Mouse (Mus musculus): ENCODE measurements at regions not wholly inside any gene's neighbourhood (a gene's known extent, or its start where the extent isn't known, plus 50 kb on each side); places are given as distances from the start of the nearest gene placed in this dataset.

GRCm38 (mm10) chr5:102417642-102418041, 63.5 kb upstream of the Arhgap24 start:
- Histone ChIP-seq H3K4me1 (replicated peaks; ENCODE audit: control insufficient read depth, insufficient read depth, low read length) (no peaks in the 10 kb centered on the region), H3K27me3 (ENCODE audit: control insufficient read depth, insufficient read depth, low read length) (no peaks in the 10 kb centered on the region), H3K4me3 (ENCODE audit: control insufficient read depth, insufficient read depth, low read length) (no peak overlapping the region), H3K27ac (ENCODE audit: control insufficient read depth, insufficient read depth, low read length) (no peak overlapping the region), H3K36me3 (ENCODE audit: control insufficient read depth, insufficient read depth, low read length) (no peaks in the 10 kb centered on the region)
- TF ChIP-seq POLR2A (IDR thresholded peaks at IDR 0.05; ENCODE audit: control insufficient read depth, extremely low read depth, insufficient read depth, low read length, poor library complexity), result no peak
- 85% methylated on average over 5 of the region's 5 CpGs for WGBS
- DNase-seq, result no peak

- peak; percentile 31 for DNase-seq
- no peak for TF ChIP-seq CTCF (IDR thresholded peaks at IDR 0.05; ENCODE audit: borderline replicate concordance, control insufficient read depth, extremely low read depth, insufficient read depth, low read length, poor library complexity)
- no peak for TF ChIP-seq POLR2A (IDR thresholded peaks at IDR 0.05; ENCODE audit: control insufficient read depth, extremely low read depth, insufficient read depth, low read length, poor library complexity)
- Histone ChIP-seq H3K4me3 (ENCODE audit: control insufficient read depth, insufficient read depth, low read length) (no peak overlapping the region), H3K27me3 (ENCODE audit: control insufficient read depth, insufficient read depth, low read length) (no peaks in the 10 kb centered on the region), H3K36me3 (ENCODE audit: control insufficient read depth, insufficient read depth, low read length) (no peaks in the 10 kb centered on the region), H3K27ac (ENCODE audit: control insufficient read depth, insufficient read depth, low read length) (no peak overlapping the region), H3K4me1 (replicated peaks; ENCODE audit: control insufficient read depth, insufficient read depth, low read length) (no peaks in the 10 kb centered on the region)
- 47% methylated on average over 1 of the region's 1 CpGs for WGBS
Observed at GRCm38 (mm10) chr5:102419089-102419488, 62.1 kb upstream of the Arhgap24 start.

GRCm38 (mm10) chr5:102424636-102425242, 56.5 kb upstream of the Arhgap24 start:
- Histone ChIP-seq H3K4me3 (ENCODE audit: control insufficient read depth, insufficient read depth, low read length) (no peak overlapping the region), H3K27me3 (ENCODE audit: control insufficient read depth, insufficient read depth, low read length) (no peaks in the 10 kb centered on the region), H3K27ac (ENCODE audit: control insufficient read depth, insufficient read depth, low read length) (no peak overlapping the region), H3K36me3 (ENCODE audit: control insufficient read depth, insufficient read depth, low read length) (no peaks in the 10 kb centered on the region), H3K4me1 (replicated peaks; ENCODE audit: control insufficient read depth, insufficient read depth, low read length) (no peaks in the 10 kb centered on the region)
- no peak for DNase-seq
- TF ChIP-seq POLR2A (IDR thresholded peaks at IDR 0.05; ENCODE audit: control insufficient read depth, extremely low read depth, insufficient read depth, low read length, poor library complexity) (no peak), CTCF (IDR thresholded peaks at IDR 0.05; ENCODE audit: borderline replicate concordance, control insufficient read depth, extremely low read depth, insufficient read depth, low read length, poor library complexity) (no peak)
- WGBS, result 84% methylated on average over 16 of the region's 16 CpGs

GRCm38 (mm10) chr5:102428310-102428709, 52.9 kb upstream of the Arhgap24 start:
- peaks cover 4% of the 10 kb centered on the region for H3K4me1 ChIP-seq (replicated peaks; ENCODE audit: control insufficient read depth, insufficient read depth, low read length)
- no peak for DNase-seq
- no peaks in the 10 kb centered on the region for H3K27me3 ChIP-seq (ENCODE audit: control insufficient read depth, insufficient read depth, low read length)
- no peak overlapping the region for H3K4me3 ChIP-seq (ENCODE audit: control insufficient read depth, insufficient read depth, low read length)
- H3K27ac ChIP-seq (ENCODE audit: control insufficient read depth, insufficient read depth, low read length), result no peak overlapping the region
- H3K36me3 ChIP-seq (ENCODE audit: control insufficient read depth, insufficient read depth, low read length), result no peaks in the 10 kb centered on the region
- WGBS, result 94% methylated on average over 3 of the region's 3 CpGs
- TF ChIP-seq CTCF (IDR thresholded peaks at IDR 0.05; ENCODE audit: borderline replicate concordance, control insufficient read depth, extremely low read depth, insufficient read depth, low read length, poor library complexity), result no peak
- TF ChIP-seq POLR2A (IDR thresholded peaks at IDR 0.05; ENCODE audit: control insufficient read depth, extremely low read depth, insufficient read depth, low read length, poor library complexity), result no peak
